Mouse (Mus musculus) liver, adult 2 months (tissue): ENCODE data around the gene Nup188. TPM values are rescaled to one million over a fixed set of nuclear protein-coding genes. Genes with fewer than 3 reads are reported as not detected.

Source experiments
- DNase-seq: peaks from one replicate; pipeline ENCODE4 v3.0.0-alpha.2; 2011; ENCODE audit warnings: low read depth, low spot score; ENCODE audit errors: extremely low read depth
- H3K27ac ChIP-seq: fragments of 200-500 bp; replicated peaks from 2 replicates; pipeline ENCODE4 v1.5.1; 2012; ENCODE audit warnings: low read depth, mild to moderate bottlenecking, control low read depth, inconsistent platforms, low read length; ENCODE audit not compliant: insufficient read depth
- H3K27me3 ChIP-seq: fragments of 200-500 bp; 2 replicates; pipeline ENCODE4 v1.6.1; 2012; ENCODE audit warnings: mild to moderate bottlenecking, moderate library complexity, low read length, inconsistent platforms; ENCODE audit not compliant: control insufficient read depth, insufficient read depth
- H3K36me3 ChIP-seq: fragments of 200-500 bp; 2 replicates; pipeline ENCODE4 v1.6.1; 2012; ENCODE audit warnings: low read length, inconsistent platforms; ENCODE audit not compliant: control insufficient read depth, insufficient read depth
- H3K4me1 ChIP-seq: fragments of 200-500 bp; 2 replicates; pipeline ENCODE4 v1.6.1; 2011; ENCODE audit warnings: low read length; ENCODE audit not compliant: control insufficient read depth, insufficient read depth
- H3K4me3 ChIP-seq: fragments of 200-500 bp; 2 replicates; pipeline ENCODE4 v1.5.1; 2011; ENCODE audit warnings: low read depth, mild to moderate bottlenecking, control low read depth, low read length, moderate library complexity; ENCODE audit not compliant: insufficient read depth
- H3K79me2 ChIP-seq: fragments of 200-500 bp; 2 replicates; pipeline ENCODE4 v1.6.1; 2012; ENCODE audit warnings: inconsistent platforms, mild to moderate bottlenecking, low read length, moderate library complexity; ENCODE audit not compliant: control insufficient read depth, insufficient read depth
- H3K9ac ChIP-seq: fragments of 200-500 bp; 2 replicates; pipeline ENCODE4 v1.6.1; 2012; ENCODE audit warnings: low read depth, mild to moderate bottlenecking, control low read depth, inconsistent platforms, low read length
- CTCF ChIP-seq: fragments of 200-500 bp; IDR thresholded peaks from 2 replicates; pipeline ENCODE4 v1.5.1; 2011; ENCODE audit warnings: low read depth, low read length, control low read depth
- POLR2A ChIP-seq: fragments of 200-500 bp; IDR thresholded peaks from 2 replicates; pipeline ENCODE4 v1.6.1; 2011; ENCODE audit warnings: low read length, control low read depth; ENCODE audit not compliant: insufficient read depth; ENCODE audit errors: extremely low read depth
- WGBS: fragments of 180-500 bp; shearing (Covaris S2); methylation state at CpG from one replicate; pipeline ENCODE4 v1.1.7; 2018; 5-methylcytosine and 5-hydroxymethylcytosine counted together
- polyA plus RNA-seq: library from polyadenylated mRNA; depleted of rRNA; stranded (reverse); fragments of >200 nt; gene quantifications from 2 replicates; pipeline ENCODE4 v1.2.3, GENCODE M21; 2012
- total RNA-seq: library from RNA; depleted of rRNA; stranded (reverse); fragments of >200 nt; gene quantifications from 2 replicates; pipeline ENCODE4 v1.2.3, GENCODE M21; 2014

Gene Nup188
- total and polyA plus RNA-seq, 2 experiments: 4.1 to 9.6 TPM

DNA sequence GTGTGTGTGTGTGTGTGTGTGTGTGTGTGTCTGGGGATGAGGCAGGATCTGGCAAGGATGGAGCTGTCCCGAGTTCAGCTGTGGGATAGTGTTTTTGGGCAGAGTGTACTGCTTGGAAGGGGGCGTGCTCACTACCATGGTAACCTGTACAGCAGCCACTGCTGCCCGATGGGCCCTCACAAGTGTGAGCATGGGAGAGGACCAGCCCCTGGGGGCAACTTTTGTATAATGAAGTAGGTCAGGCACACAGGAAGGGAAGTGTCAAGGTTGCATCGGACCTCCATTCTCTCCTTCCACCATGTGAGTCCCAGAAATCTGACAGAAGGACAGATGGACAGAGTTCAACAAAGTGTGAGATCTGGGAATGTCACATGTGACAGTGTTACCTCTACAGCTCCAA is 38.5 kb upstream of the Nup188 start:
- 40% methylated on average over 4 of the region's 4 CpGs for WGBS
- H3K4me3 ChIP-seq: no peak overlapping the region
- H3K79me2 ChIP-seq: peaks cover 74% of the 10 kb centered on the region

DNA sequence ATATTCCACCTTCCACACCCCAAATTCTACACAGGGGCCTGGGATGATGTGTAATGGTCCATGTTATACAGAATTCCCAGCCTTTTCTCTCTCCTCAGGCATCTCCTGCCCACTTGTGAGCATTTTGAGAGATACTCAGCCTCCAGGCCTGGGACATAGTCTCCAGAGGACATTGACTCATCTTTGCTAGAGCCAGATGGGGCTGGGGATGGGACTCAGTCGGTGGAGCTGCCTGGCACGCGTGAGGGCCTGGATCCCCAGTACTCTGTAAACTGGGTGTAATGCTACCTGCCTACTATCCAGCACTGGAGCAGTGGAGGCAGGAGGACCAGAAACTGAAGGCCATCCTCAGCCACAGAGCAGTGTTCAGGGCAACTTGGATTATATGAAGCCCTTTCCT is 37.0 kb upstream of the Nup188 start:
- 0 out of 2 replicates have a peak overlapping the region, but pooled peaks have one; percentile 11 for H3K27ac ChIP-seq
- peaks cover 4% of the 10 kb centered on the region; the same call in 1 of the 2 replicates for H3K36me3 ChIP-seq
- WGBS: 89% methylated on average over 3 of the region's 3 CpGs
- H3K27me3 ChIP-seq: no peaks in the 10 kb centered on the region
- H3K4me3 ChIP-seq: no peak overlapping the region
- DNase-seq: no peak
- no peak overlapping the region for H3K9ac ChIP-seq
- peaks cover 68% of the 10 kb centered on the region for H3K79me2 ChIP-seq
- TF ChIP-seq CTCF: no peak
- TF ChIP-seq POLR2A: no peak
- peaks cover 16% of the 10 kb centered on the region for H3K4me1 ChIP-seq

More for the DNA sequence above, 38.5 kb upstream of the Nup188 start:
- TF ChIP-seq CTCF: no peak
- no peak for TF ChIP-seq POLR2A
- H3K27me3 ChIP-seq: no peaks in the 10 kb centered on the region
- H3K4me1 ChIP-seq: peaks cover 26% of the 10 kb centered on the region
- DNase-seq: no peak
- no peak overlapping the region for H3K27ac ChIP-seq
- peaks cover 4% of the 10 kb centered on the region; the same call in 1 of the 2 replicates for H3K36me3 ChIP-seq
- H3K9ac ChIP-seq: no peak overlapping the region

DNA sequence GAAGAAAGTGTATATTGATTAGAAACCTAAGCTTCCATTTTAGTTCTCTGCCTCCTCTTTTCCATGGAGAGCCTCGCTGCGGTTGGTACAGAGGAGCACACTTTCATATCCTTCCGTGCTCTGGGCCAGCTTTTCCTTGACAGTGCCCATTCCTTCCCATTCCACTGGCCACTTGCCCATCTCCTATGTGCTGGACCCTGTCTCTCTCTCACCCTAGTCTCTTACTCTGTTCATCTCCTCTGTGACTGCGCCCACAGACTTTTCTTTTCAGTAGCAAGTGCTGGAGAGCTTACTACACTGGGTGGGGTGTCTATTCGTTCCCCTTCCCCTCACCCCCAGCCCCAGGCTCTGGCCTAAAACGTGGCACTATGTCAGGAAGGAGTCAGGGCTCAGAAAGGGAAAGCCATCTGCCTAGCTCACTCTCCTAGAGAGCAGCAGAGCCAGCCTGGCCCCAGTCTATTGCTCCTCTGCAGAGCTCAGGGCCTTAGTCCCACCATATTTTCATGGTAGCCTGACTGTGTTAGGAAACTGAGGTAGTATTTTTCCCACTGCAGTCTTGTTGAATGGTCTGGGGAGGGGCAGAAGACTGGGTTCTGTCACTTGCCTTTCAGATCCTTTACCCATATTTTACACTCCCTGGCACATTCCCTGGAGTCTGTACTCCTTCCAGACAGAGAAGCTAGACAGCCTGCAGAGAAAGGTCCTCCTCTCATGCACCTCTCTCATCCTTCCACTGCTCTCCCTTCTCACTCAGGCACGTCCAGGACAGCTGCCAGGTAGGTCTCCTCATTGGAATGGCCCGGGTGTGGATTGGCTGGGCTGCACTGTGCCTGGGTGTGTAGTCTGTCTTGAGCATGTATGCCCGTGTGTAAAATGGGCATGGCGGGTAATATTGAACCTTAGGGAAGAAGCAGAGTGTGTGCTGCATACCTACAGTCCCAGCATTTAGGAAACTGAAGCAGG is 35.8 kb upstream of the Nup188 start:
- TF ChIP-seq POLR2A (no peak), CTCF (no peak)
- peaks cover 64% of the 10 kb centered on the region for H3K79me2 ChIP-seq
- H3K36me3 ChIP-seq: peaks cover 10% of the 10 kb centered on the region; the same call in 1 of the 2 replicates
- WGBS: 83% methylated on average over 10 of the region's 10 CpGs
- H3K27ac ChIP-seq: no peak overlapping the region
- no peaks in the 10 kb centered on the region for H3K27me3 ChIP-seq
- H3K4me3 ChIP-seq: no peak overlapping the region
- no peak for DNase-seq
- H3K4me1 ChIP-seq: peaks cover 16% of the 10 kb centered on the region
- no peak overlapping the region for H3K9ac ChIP-seq

DNA sequence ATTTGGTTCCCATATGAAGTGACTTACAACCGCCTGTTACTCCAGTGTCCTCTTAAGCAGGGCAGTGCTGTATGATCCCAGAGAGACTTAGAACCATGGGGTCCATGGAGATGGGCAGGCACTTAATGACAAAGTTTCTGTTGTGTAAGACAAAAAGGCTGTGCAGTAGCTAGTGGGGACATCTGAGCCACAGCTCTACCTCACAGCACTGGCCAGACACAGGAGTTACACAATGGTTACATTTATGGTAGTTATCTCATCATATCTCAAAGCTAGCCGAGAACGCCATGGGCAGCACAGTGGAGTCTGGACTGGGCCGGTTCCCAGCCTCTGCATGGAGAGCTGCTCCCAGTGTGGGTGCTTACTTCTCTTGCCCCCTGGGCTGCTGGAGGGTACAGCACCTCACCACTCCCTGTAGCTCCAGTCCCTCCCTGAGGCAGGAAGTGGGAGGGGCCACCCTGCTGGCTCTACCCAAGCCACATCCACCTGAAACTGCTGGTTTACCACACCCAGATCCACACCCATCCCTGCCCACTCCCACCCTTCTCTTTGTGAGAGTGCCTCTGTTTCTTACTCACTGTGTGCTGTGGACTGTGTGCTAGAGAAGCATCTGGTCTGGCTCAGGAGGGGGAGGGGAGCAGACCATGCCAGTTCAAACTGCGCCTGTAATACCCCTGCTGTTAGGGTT is 34.6 kb upstream of the Nup188 start:
- H3K9ac ChIP-seq: no peak overlapping the region

DNA sequence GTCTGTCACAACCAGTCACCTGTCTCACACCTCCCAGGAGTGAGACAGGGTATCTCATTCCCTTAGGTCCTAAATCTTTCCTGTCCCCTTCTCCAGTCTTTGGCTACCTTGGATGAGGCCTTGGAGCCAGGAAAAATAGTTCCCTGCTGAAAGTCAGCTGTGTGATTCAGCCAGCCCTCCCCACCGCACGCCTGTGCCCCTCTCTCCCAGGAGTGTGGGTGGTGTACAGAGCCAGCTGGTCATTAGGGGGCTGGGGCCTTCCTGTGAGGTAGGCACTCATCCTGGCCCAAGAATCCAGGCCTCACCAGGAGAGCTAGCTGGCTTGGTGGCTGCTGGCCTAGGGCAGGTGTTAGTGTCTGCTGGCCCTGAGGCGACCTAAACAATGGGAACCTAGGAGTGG is 33.7 kb upstream of the Nup188 start:
- peaks cover 68% of the 10 kb centered on the region for H3K79me2 ChIP-seq
- DNase-seq: no peak
- no peak overlapping the region for H3K9ac ChIP-seq
- H3K4me3 ChIP-seq: no peak overlapping the region
- TF ChIP-seq POLR2A: no peak
- H3K27me3 ChIP-seq: no peaks in the 10 kb centered on the region
- H3K36me3 ChIP-seq: peaks cover 24% of the 10 kb centered on the region; the same call in 1 of the 2 replicates
- no peak overlapping the region for H3K27ac ChIP-seq
- WGBS: 91% methylated on average over 3 of the region's 3 CpGs
- peaks cover 8% of the 10 kb centered on the region for H3K4me1 ChIP-seq

More for the DNA sequence above, 34.6 kb upstream of the Nup188 start:
- TF ChIP-seq POLR2A (no peak), CTCF (no peak)
- 82% methylated on average over 5 of the region's 5 CpGs for WGBS
- DNase-seq: no peak
- H3K27ac ChIP-seq: no peak overlapping the region
- H3K36me3 ChIP-seq: peaks cover 18% of the 10 kb centered on the region; the same call in 1 of the 2 replicates
- peaks cover 68% of the 10 kb centered on the region for H3K79me2 ChIP-seq
- H3K27me3 ChIP-seq: no peaks in the 10 kb centered on the region
- peaks cover 14% of the 10 kb centered on the region for H3K4me1 ChIP-seq
- H3K4me3 ChIP-seq: no peak overlapping the region
